Mouse (Mus musculus): ENCODE data around the gene Eef1akmt3. TPM values are rescaled to one million over a fixed set of nuclear protein-coding genes. Genes with fewer than 3 reads are reported as not detected.
A peak's percentile ranks its signal among the peaks of the same experiment; 100 is the strongest.

Eef1akmt3 gene
- polyA plus RNA-seq, 1 experiment from 2014 or later = 0.14 TPM

GRCm38 (mm10) chr10:127049395-127050118 is 8.2 kb upstream of the Eef1akmt3 start:
- no peak overlapping the region for H3K4me3 ChIP-seq (replicated peaks)
- H3K4me1 ChIP-seq (replicated peaks) = peaks cover 8% of the 10 kb centered on the region; the same call in 1 of the 2 replicates
- no peaks in the 10 kb centered on the region for H3K36me3 ChIP-seq (replicated peaks)
- H3K27me3 ChIP-seq = peaks cover 77% of the 10 kb centered on the region
- ATAC-seq (ENCODE audit: insufficient read depth) = no peak
- H3K9ac ChIP-seq = no peak overlapping the region
- 3% methylated on average over 29 of the region's 29 CpGs for WGBS (ENCODE audit: insufficient replicate concordance)
- no peaks in the 10 kb centered on the region for H3K9me3 ChIP-seq (replicated peaks)
- H3K4me2 ChIP-seq = peak overlapping the region; percentile 27; the same call in 1 of the 2 replicates
- H3K27ac ChIP-seq (replicated peaks) = no peak overlapping the region

- ATAC-seq (ENCODE audit: insufficient read depth) = no peak
- H3K9ac ChIP-seq = no peak overlapping the region
- H3K4me1 ChIP-seq (replicated peaks) = peaks cover 8% of the 10 kb centered on the region; the same call in 1 of the 2 replicates
- H3K27ac ChIP-seq (replicated peaks) = no peak overlapping the region
- H3K27me3 ChIP-seq = peaks cover 70% of the 10 kb centered on the region
- WGBS (ENCODE audit: insufficient replicate concordance) = 4% methylated on average over 35 of the region's 35 CpGs
- no peaks in the 10 kb centered on the region for H3K36me3 ChIP-seq (replicated peaks)
- H3K9me3 ChIP-seq (replicated peaks) = no peaks in the 10 kb centered on the region
- H3K4me3 ChIP-seq (replicated peaks) = no peak overlapping the region
- H3K4me2 ChIP-seq = peak overlapping the region; percentile 10; the same call in 1 of the 2 replicates
These were observed 7.5 kb upstream of the Eef1akmt3 start for GRCm38 (mm10) chr10:127048608-127049394.

GRCm38 (mm10) chr10:127047954-127048353 is 6.6 kb upstream of the Eef1akmt3 start, which contains the start of gene Cyp27b1:
Gene Cyp27b1, plus strand, starts transcription at chr10:127048250.
- Histone ChIP-seq H3K27ac (replicated peaks) (no peak within 1 kb of the TSS), H3K9me3 (replicated peaks) (no peaks in the 10 kb centered on the region), H3K9ac (no peak within 1 kb of the TSS), H3K36me3 (replicated peaks) (0 out of 2 replicates have a peak, but pooled peaks cover 4% of the 10 kb centered on the region), H3K4me2 (peak within 1 kb of the TSS; percentile 10; the same call in 1 of the 2 replicates), H3K27me3 (peaks cover 61% of the 10 kb centered on the region), H3K4me1 (replicated peaks) (peaks cover 11% of the 10 kb centered on the region), H3K4me3 (replicated peaks) (no peak within 1 kb of the TSS)
- ATAC-seq (ENCODE audit: insufficient read depth) = no peak
- 24% methylated on average over 5 of the region's 5 CpGs for WGBS (ENCODE audit: insufficient replicate concordance)

- H3K4me2 ChIP-seq = peak overlapping the region; percentile 93
- H3K27ac ChIP-seq (replicated peaks) = no peak overlapping the region
- peaks cover 24% of the 10 kb centered on the region for H3K4me1 ChIP-seq (replicated peaks)
- no peak overlapping the region for H3K4me3 ChIP-seq (replicated peaks)
- WGBS (ENCODE audit: insufficient replicate concordance) = 72% methylated on average over 6 of the region's 6 CpGs
- H3K9ac ChIP-seq = no peak overlapping the region
- ATAC-seq (ENCODE audit: insufficient read depth) = no peak
- H3K36me3 ChIP-seq (replicated peaks) = 0 out of 2 replicates have a peak, but pooled peaks cover 4% of the 10 kb centered on the region
- peaks cover 51% of the 10 kb centered on the region for H3K27me3 ChIP-seq
- H3K9me3 ChIP-seq (replicated peaks) = no peaks in the 10 kb centered on the region
These were observed 1.9 kb upstream of the Eef1akmt3 start for GRCm38 (mm10) chr10:127043187-127043586.

GRCm38 (mm10) chr10:127042468-127043115 is 1.3 kb upstream of the Eef1akmt3 start:
- H3K9me3 ChIP-seq (replicated peaks) = no peaks in the 10 kb centered on the region
- H3K4me1 ChIP-seq (replicated peaks) = peaks cover 24% of the 10 kb centered on the region
- 11% methylated on average over 5 of the region's 5 CpGs for WGBS (ENCODE audit: insufficient replicate concordance)
- H3K4me3 ChIP-seq (replicated peaks) = peak overlapping the region; percentile 75
- H3K36me3 ChIP-seq (replicated peaks) = 0 out of 2 replicates have a peak, but pooled peaks cover 4% of the 10 kb centered on the region
- H3K4me2 ChIP-seq = peak overlapping the region; percentile 93
- ATAC-seq (ENCODE audit: insufficient read depth) = no peak
- H3K27me3 ChIP-seq = peaks cover 51% of the 10 kb centered on the region
- peak overlapping the region; percentile 54; the same call in 1 of the 2 replicates for H3K9ac ChIP-seq
- no peak overlapping the region for H3K27ac ChIP-seq (replicated peaks)

- peak overlapping the region; percentile 54 for H3K9ac ChIP-seq
- no peak overlapping the region; the same call in 1 of the 2 replicates for H3K27ac ChIP-seq (replicated peaks)
- H3K36me3 ChIP-seq (replicated peaks) = 0 out of 2 replicates have a peak, but pooled peaks cover 4% of the 10 kb centered on the region
- peaks cover 24% of the 10 kb centered on the region for H3K4me1 ChIP-seq (replicated peaks)
- peak overlapping the region; percentile 93 for H3K4me2 ChIP-seq
- WGBS (ENCODE audit: insufficient replicate concordance) = under 1% methylated on average over 44 of the region's 44 CpGs
- H3K4me3 ChIP-seq (replicated peaks) = peak overlapping the region; percentile 75
- no peaks in the 10 kb centered on the region for H3K9me3 ChIP-seq (replicated peaks)
- peaks cover 53% of the 10 kb centered on the region for H3K27me3 ChIP-seq
- ATAC-seq (ENCODE audit: insufficient read depth) = peak; percentile 72
These were observed 543 bp upstream of the Eef1akmt3 start for GRCm38 (mm10) chr10:127041774-127042338.

- H3K27me3 ChIP-seq = peaks cover 55% of the 10 kb centered on the region
- no peak for ATAC-seq (ENCODE audit: insufficient read depth)
- WGBS (ENCODE audit: insufficient replicate concordance) = 3% methylated on average over 20 of the region's 20 CpGs
- H3K27ac ChIP-seq (replicated peaks) = no peak overlapping the region
- H3K4me3 ChIP-seq (replicated peaks) = peak overlapping the region; percentile 75
- H3K9ac ChIP-seq = peak overlapping the region; percentile 54
- peak overlapping the region; percentile 93 for H3K4me2 ChIP-seq
- no peaks in the 10 kb centered on the region for H3K9me3 ChIP-seq (replicated peaks)
- H3K36me3 ChIP-seq (replicated peaks) = 0 out of 2 replicates have a peak, but pooled peaks cover 4% of the 10 kb centered on the region
- peaks cover 24% of the 10 kb centered on the region for H3K4me1 ChIP-seq (replicated peaks)
These were observed 621 bp downstream of the Eef1akmt3 start for GRCm38 (mm10) chr10:127040569-127041214.

- H3K4me3 ChIP-seq (replicated peaks) = no peak overlapping the region
- ATAC-seq (ENCODE audit: insufficient read depth) = no peak
- peaks cover 60% of the 10 kb centered on the region for H3K27me3 ChIP-seq
- H3K36me3 ChIP-seq (replicated peaks) = no peaks in the 10 kb centered on the region
- H3K9ac ChIP-seq = no peak overlapping the region
- H3K4me1 ChIP-seq (replicated peaks) = peaks cover 19% of the 10 kb centered on the region
- WGBS (ENCODE audit: insufficient replicate concordance) = 63% methylated on average over 12 of the region's 12 CpGs
- no peaks in the 10 kb centered on the region for H3K9me3 ChIP-seq (replicated peaks)
- no peak overlapping the region for H3K4me2 ChIP-seq
- no peak overlapping the region for H3K27ac ChIP-seq (replicated peaks)
These were observed 3.7 kb downstream of the Eef1akmt3 start for GRCm38 (mm10) chr10:127037641-127038040.

- Histone ChIP-seq H3K4me1 (replicated peaks) (peaks cover 5% of the 10 kb centered on the region), H3K9me3 (replicated peaks) (no peaks in the 10 kb centered on the region), H3K9ac (no peak overlapping the region), H3K36me3 (replicated peaks) (no peaks in the 10 kb centered on the region), H3K27me3 (peaks cover 53% of the 10 kb centered on the region), H3K27ac (replicated peaks) (no peak overlapping the region), H3K4me2 (no peak overlapping the region), H3K4me3 (replicated peaks) (no peak overlapping the region)
- WGBS (ENCODE audit: insufficient replicate concordance) = 67% methylated on average over 12 of the region's 12 CpGs
- no peak for ATAC-seq (ENCODE audit: insufficient read depth)
These were observed 5.0 kb downstream of the Eef1akmt3 start for GRCm38 (mm10) chr10:127036273-127036672.

GRCm38 (mm10) chr10:127033301-127033741 is 8.0 kb downstream of the Eef1akmt3 start:
- WGBS (ENCODE audit: insufficient replicate concordance) = 65% methylated on average over 8 of the region's 8 CpGs
- H3K27me3 ChIP-seq = peaks cover 24% of the 10 kb centered on the region; the same call in 1 of the 2 replicates
- peaks cover 6% of the 10 kb centered on the region for H3K36me3 ChIP-seq (replicated peaks)

More at GRCm38 (mm10) chr10:127033301-127033741, 8.0 kb downstream of the Eef1akmt3 start:
- ATAC-seq (ENCODE audit: insufficient read depth) = no peak
- Histone ChIP-seq H3K9me3 (replicated peaks) (no peaks in the 10 kb centered on the region), H3K27ac (replicated peaks) (no peak overlapping the region), H3K9ac (no peak overlapping the region), H3K4me1 (replicated peaks) (peaks cover 12% of the 10 kb centered on the region), H3K4me2 (no peak overlapping the region), H3K4me3 (replicated peaks) (no peak overlapping the region)

All from liver, embryonic 15.5 days (tissue).